Mouse (Mus musculus): ENCODE results near the gene Mtcp1. TPM values are rescaled to one million over a fixed set of nuclear protein-coding genes. Genes with fewer than 3 reads are reported as not detected.

Gene Mtcp1
- polyA plus RNA-seq (2017; shearing (Covaris generic)): 10 to 100 TPM in 1 of 2 experiments, 1 to 10 TPM in 1; 8.5 to 10.3 TPM

GRCm38 (mm10) chrX:75415936-75416785 is at the start of gene Mtcp1, which contains the start of the genes Cmc4 and Brcc3:
Gene Mtcp1 (minus strand): TSS chrX:75416588.
Gene Cmc4 (minus strand): TSS chrX:75416584.
Gene Brcc3 (plus strand): TSS chrX:75416628.

GRCm38 (mm10) chrX:75382195-75382771 is 34.1 kb downstream of the Mtcp1 start, which contains the start of the genes Fundc2 and F8:
Gene Fundc2 (plus strand): TSS chrX:75382399.
Gene F8 (minus strand): TSS chrX:75382615.

Other genes starting within 250 kb of the Mtcp1 start
- gene Fundc2, start 34.2 kb downstream of the Mtcp1 start, polyA plus RNA-seq (2017; shearing (Covaris generic)): 10 to 100 TPM; 48.0 to 49.6 TPM
- under 1 TPM in 1 of 2 experiments, not detected in 1; 0.90 TPM for gene F8, start 34.0 kb downstream of the Mtcp1 start, polyA plus RNA-seq (2017; shearing (Covaris generic))
- gene Cmc4, start within 50 bp of the Mtcp1 start, polyA plus RNA-seq (2017; shearing (Covaris generic)): 10 to 100 TPM; 14.1 to 18.3 TPM
- gene Brcc3, start within 50 bp of the Mtcp1 start, polyA plus RNA-seq (2017; shearing (Covaris generic)): 10 to 100 TPM; 57.7 to 60.2 TPM
- 100 to 1,000 TPM; 107 to 143 TPM for gene Vbp1, start 97.7 kb upstream of the Mtcp1 start, polyA plus RNA-seq (2017; shearing (Covaris generic))
- gene Rab39b, start 161.6 kb upstream of the Mtcp1 start, polyA plus RNA-seq (2017; shearing (Covaris generic)): 1 to 10 TPM; 1.2 to 2.5 TPM